Mouse (Mus musculus): ENCODE measurements around the gene Cirbp.

DNA sequence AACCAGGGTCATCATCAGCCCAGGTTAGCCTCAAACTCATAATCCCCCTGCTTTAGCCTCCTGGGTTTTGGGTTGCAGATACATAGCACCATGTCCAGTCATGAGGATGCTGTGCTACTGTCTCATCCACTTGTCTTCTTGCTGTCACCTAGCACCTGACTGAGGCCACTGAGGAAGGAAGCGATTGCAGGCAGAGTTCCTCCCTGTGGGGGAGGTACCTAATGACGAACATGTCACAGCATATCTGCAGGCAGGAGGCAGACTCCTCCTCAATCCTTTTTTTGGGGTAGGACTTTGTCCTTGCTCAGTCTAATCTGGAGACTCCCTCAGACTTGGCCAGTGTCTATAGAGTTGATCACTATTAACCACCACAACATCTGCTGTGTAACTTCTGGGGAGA lies 44.1 kb upstream of the Cirbp start:
- TF ChIP-seq CTCF (conservative IDR thresholded peaks at IDR 0.05; ENCODE audit: low read length), result no peak
- TF ChIP-seq NANOG (IDR thresholded peaks at IDR 0.05; ENCODE audit: borderline replicate concordance, low read length), result no peak

Data from E14TG2a.4 (cell line).